Mouse (Mus musculus): ENCODE measurements around the gene Hs2st1. TPM values are rescaled to one million over a fixed set of nuclear protein-coding genes. Genes with fewer than 3 reads are reported as not detected.

Gene Hs2st1
- polyA plus RNA-seq (2017; shearing (Covaris generic)): 11.2 TPM

GRCm38 (mm10) chr3:144570047-144570815 lies at the start of gene Hs2st1, which contains the start of gene Selenof:
Gene Hs2st1 (minus strand): TSS chr3:144570181.
Gene Selenof (plus strand): TSS chr3:144570304.

Other genes starting within 250 kb of the Hs2st1 start
- gene Selenof, start 123 bp upstream of the Hs2st1 start, polyA plus RNA-seq (2017; shearing (Covaris generic)): 417 TPM
- gene Sh3glb1, start 150.2 kb upstream of the Hs2st1 start, polyA plus RNA-seq (2017; shearing (Covaris generic)): 171 TPM
- 0.10 TPM for gene Clca3a1, start 190.8 kb upstream of the Hs2st1 start, polyA plus RNA-seq (2017; shearing (Covaris generic))
- not detected for gene Clca3a2, start 249.3 kb upstream of the Hs2st1 start, polyA plus RNA-seq (2017; shearing (Covaris generic))